Mouse (Mus musculus) megakaryocyte, embryonic 14.5 days (primary cell): ENCODE measurements around the gene Tnfaip8l1.

ENCODE experiments used
- FLI1 ChIP-seq: IDR thresholded peaks from 2 replicates; pipeline ENCODE4 v1.6.1; 2012; ENCODE audit warnings: low read length, inconsistent platforms, mixed read lengths
- GATA1 ChIP-seq: IDR thresholded peaks from 3 replicates; pipeline ENCODE4 v1.6.1; 2012; ENCODE audit warnings: mixed read lengths, low read length, inconsistent platforms, borderline replicate concordance

- TF ChIP-seq FLI1 = no peak
- no peak for TF ChIP-seq GATA1
Observed at GRCm38 (mm10) chr17:56124377-56125275, 37.7 kb upstream of the Tnfaip8l1 start.
